Mouse (Mus musculus): ENCODE measurements at regions not wholly inside any gene's neighbourhood (a gene's known extent, or its start where the extent isn't known, plus 50 kb on each side); places are given as distances from the start of the nearest gene placed in this dataset.

GRCm38 (mm10) chr9:3161181-3161580 is 124.5 kb downstream of the Gm10715 start:
- TF ChIP-seq MAFK (IDR thresholded peaks at IDR 0.05; ENCODE audit: insufficient read depth, low read depth, low read length) = no peak
- no peak for TF ChIP-seq HCFC1 (IDR thresholded peaks at IDR 0.05; ENCODE audit: borderline replicate concordance, insufficient read depth, low read length)
- TF ChIP-seq ZNF384 (IDR thresholded peaks at IDR 0.05; ENCODE audit: low read depth, low read length) = no peak
